Mouse (Mus musculus) liver, postnatal 0 days (tissue): ENCODE measurements at regions not wholly inside any gene's neighbourhood (a gene's known extent, or its start where the extent isn't known, plus 50 kb on each side); places are given as distances from the start of the nearest gene placed in this dataset.

Source experiments
- ATAC-seq: fragments of 200-750 bp; cut with Nextera tagmentation; 2 replicates; pipeline ENCODE4 v1.8.0; 2017; ENCODE audit warnings: mild to moderate bottlenecking, moderate library complexity
- DNase-seq: peaks from one replicate; pipeline ENCODE4 v3.0.0-alpha.2; 2016
- H3K27ac ChIP-seq: fragments of 300-500 bp; sonication (generic); 2 replicates; pipeline ENCODE4 v1.5.1; 2014; ENCODE audit warnings: antibody characterized with exemption, moderate library complexity, mild to moderate bottlenecking, low read depth
- H3K27me3 ChIP-seq: fragments of 300-500 bp; sonication (generic); 2 replicates; pipeline ENCODE4 v1.6.1; 2014; ENCODE audit warnings: low read length, control low read depth, mixed read lengths; ENCODE audit not compliant: insufficient read depth
- H3K36me3 ChIP-seq: fragments of 300-500 bp; sonication (generic); replicated peaks from 2 replicates; pipeline ENCODE4 v1.6.1; 2014; ENCODE audit warnings: mild to moderate bottlenecking, control low read depth, low read length, moderate library complexity, mixed read lengths; ENCODE audit not compliant: insufficient read depth
- H3K4me1 ChIP-seq: fragments of 300-500 bp; sonication (generic); 2 replicates; pipeline ENCODE4 v1.6.1; 2014; ENCODE audit warnings: antibody characterized with exemption, mild to moderate bottlenecking, control low read depth; ENCODE audit not compliant: insufficient read depth
- H3K4me2 ChIP-seq: fragments of 300-500 bp; sonication (generic); 2 replicates; pipeline ENCODE4 v1.6.1; 2014; ENCODE audit warnings: low read depth, mild to moderate bottlenecking, low read length, moderate library complexity, mixed read lengths
- H3K4me3 ChIP-seq: fragments of 300-500 bp; sonication (generic); 2 replicates; pipeline ENCODE4 v1.5.1; 2014; ENCODE audit warnings: low read depth, low read length
- H3K9ac ChIP-seq: fragments of 300-500 bp; sonication (generic); replicated peaks from 2 replicates; pipeline ENCODE4 v1.6.1; 2014; ENCODE audit warnings: mild to moderate bottlenecking, moderate library complexity
- H3K9me3 ChIP-seq: fragments of 300-500 bp; sonication (generic); 2 replicates; pipeline ENCODE4 v1.6.1; 2016; ENCODE audit warnings: mild to moderate bottlenecking, control low read depth, low read length, mixed read lengths
- CTCF ChIP-seq: sonication (generic); IDR thresholded peaks from 2 replicates; pipeline ENCODE4 v1.5.1; 2016; ENCODE audit warnings: antibody characterized with exemption, low read depth
- EP300 ChIP-seq: IDR thresholded peaks from 2 replicates; pipeline ENCODE4 v1.6.1; 2016; ENCODE audit warnings: antibody characterized with exemption, low read depth, mild to moderate bottlenecking
- WGBS: fragments of 180-500 bp; shearing (Covaris S2); extraction: QIAGEN DNeasy Blood & Tissue Kit; methylation state at CpG from one replicate; pipeline ENCODE4 v1.1.7; 2014; ENCODE audit not compliant: insufficient replicate concordance; 5-methylcytosine and 5-hydroxymethylcytosine counted together

DNA sequence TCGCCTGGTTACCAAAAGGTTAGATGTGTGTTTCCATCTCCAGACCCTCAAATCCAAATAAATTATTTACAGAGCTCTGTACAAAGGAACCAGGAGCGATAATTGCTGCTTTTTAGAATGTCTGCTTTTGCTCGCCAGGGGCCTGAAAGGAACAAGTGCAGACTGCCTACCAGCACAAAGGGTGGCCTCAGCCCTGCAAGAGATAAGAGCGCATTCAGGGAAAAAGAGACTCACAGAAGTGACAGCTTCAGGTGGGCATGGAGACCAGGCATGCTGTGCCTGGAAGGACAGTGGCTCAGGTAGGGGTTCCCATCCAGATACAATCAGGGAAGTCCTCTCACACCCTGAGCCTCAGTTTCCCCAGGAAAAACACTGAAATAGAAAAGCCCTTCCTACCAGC, 114.0 kb upstream of the D7Ertd443e start:
- Histone ChIP-seq H3K36me3 (no peaks in the 10 kb centered on the region), H3K4me3 (no peak overlapping the region), H3K4me1 (no peaks in the 10 kb centered on the region; the same call in 1 of the 2 replicates), H3K9me3 (no peaks in the 10 kb centered on the region), H3K27ac (no peak overlapping the region), H3K27me3 (no peaks in the 10 kb centered on the region), H3K4me2 (no peak overlapping the region), H3K9ac (no peak overlapping the region)
- 56% methylated on average over 4 of the region's 4 CpGs for WGBS
- ATAC-seq (no peak), DNase-seq (no peak)
- TF ChIP-seq CTCF = no peak
- TF ChIP-seq EP300 = no peak

DNA sequence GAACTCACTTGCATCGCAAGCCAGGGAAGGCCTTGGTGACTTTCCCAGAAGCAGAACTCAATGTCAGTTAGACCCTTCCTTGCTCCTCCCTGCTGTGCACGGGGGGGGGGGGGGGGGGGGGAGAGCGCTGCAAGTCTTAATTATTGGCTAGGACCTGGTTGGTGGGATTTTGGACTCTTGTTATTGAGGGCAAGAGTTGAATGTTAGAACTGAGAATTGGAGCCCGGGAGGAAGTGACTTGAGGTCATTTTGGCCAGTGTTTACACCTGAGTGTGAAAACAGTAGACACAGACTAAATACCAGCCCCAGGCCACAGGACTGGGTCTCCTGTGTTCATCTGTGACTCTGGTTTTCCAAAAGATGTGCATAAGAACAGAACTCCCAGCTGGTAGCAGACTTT, 114.7 kb upstream of the D7Ertd443e start:
- 49% methylated on average over 4 of the region's 4 CpGs for WGBS
- H3K9me3 ChIP-seq = no peaks in the 10 kb centered on the region
- ATAC-seq = no peak
- H3K27ac ChIP-seq = no peak overlapping the region
- no peaks in the 10 kb centered on the region for H3K27me3 ChIP-seq
- H3K36me3 ChIP-seq = no peaks in the 10 kb centered on the region
- no peaks in the 10 kb centered on the region; the same call in 1 of the 2 replicates for H3K4me1 ChIP-seq
- DNase-seq = no peak
- no peak overlapping the region for H3K4me3 ChIP-seq
- TF ChIP-seq CTCF (no peak), EP300 (no peak)
- H3K9ac ChIP-seq = no peak overlapping the region
- no peak overlapping the region for H3K4me2 ChIP-seq

DNA sequence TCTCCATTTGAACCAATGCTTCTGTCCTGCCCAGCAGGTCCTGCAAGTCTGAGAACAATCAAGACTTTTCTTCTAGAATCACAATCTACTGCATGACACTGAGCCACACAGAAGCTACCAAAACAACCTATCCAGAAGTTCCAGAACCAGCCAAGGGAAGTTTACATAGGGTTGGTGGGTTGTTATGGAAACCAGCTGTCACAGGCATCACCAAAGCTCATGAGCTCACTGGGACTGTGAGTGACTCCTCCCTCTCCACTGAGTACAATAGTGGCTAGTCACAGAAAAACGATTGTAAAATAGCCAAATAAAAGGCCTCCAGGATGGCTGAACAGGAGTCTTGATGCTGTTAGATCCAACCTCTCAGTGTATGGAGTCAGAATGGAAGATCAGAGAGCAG, 115.6 kb upstream of the D7Ertd443e start:
- H3K9me3 ChIP-seq = no peaks in the 10 kb centered on the region
- ATAC-seq = no peak
- no peak overlapping the region for H3K4me2 ChIP-seq
- H3K4me3 ChIP-seq = no peak overlapping the region
- H3K27ac ChIP-seq = no peak overlapping the region
- no peak overlapping the region for H3K9ac ChIP-seq
- no peak for DNase-seq
- no peaks in the 10 kb centered on the region for H3K27me3 ChIP-seq
- H3K36me3 ChIP-seq = no peaks in the 10 kb centered on the region
- no peak for TF ChIP-seq EP300
- H3K4me1 ChIP-seq = no peaks in the 10 kb centered on the region; the same call in 1 of the 2 replicates
- WGBS = 23% methylated on average over 1 of the region's 1 CpGs

GRCm38 (mm10) chr7:134510333-134510928, 125.0 kb upstream of the D7Ertd443e start:
- WGBS = 56% methylated on average over 6 of the region's 6 CpGs

DNA sequence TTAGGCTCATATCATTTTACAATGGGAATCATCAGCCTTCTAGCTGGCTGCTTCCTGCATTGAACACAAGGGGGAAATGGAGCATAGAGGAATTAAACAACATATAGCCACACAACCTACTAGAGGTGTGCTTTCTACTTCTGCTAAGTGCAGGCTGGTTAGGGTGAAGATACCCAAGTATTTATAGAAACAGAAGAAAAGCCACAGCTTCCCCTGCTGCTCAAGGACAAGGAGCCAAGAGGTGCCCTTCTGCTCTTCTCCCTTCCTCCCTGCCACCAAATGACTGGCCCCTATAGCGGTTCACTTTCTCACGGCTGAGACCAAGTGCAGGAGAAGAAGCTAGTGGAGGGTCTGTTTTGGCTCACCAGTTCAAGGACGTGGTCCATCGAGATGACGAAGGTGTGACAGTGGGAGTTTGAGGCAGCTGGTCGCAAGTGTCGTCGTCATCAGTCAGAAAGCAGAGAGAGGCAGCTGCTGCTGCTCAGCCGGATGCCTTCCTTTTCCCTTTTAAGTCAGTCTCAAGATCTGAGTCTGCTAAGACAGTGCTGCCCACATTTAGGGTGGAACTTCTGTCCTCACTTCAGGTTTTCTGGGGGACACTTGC, 134.0 kb upstream of the D7Ertd443e start:
- no peak overlapping the region for H3K4me2 ChIP-seq
- WGBS = 36% methylated on average over 9 of the region's 9 CpGs
- H3K9me3 ChIP-seq = no peaks in the 10 kb centered on the region
- DNase-seq (no peak), ATAC-seq (no peak)
- H3K9ac ChIP-seq = no peak overlapping the region
- H3K4me3 ChIP-seq = no peak overlapping the region
- H3K36me3 ChIP-seq = no peaks in the 10 kb centered on the region
- TF ChIP-seq EP300 (no peak), CTCF (0 out of 2 replicates have a peak, but pooled peaks have one; percentile 3)
- no peaks in the 10 kb centered on the region for H3K27me3 ChIP-seq
- no peak overlapping the region for H3K27ac ChIP-seq
- peaks cover 6% of the 10 kb centered on the region; the same call in 1 of the 2 replicates for H3K4me1 ChIP-seq

More at GRCm38 (mm10) chr7:134510333-134510928, 125.0 kb upstream of the D7Ertd443e start:
- DNase-seq (no peak), ATAC-seq (0 out of 2 replicates have a peak, but pooled peaks have one; percentile 15)
- Histone ChIP-seq H3K4me1 (no peaks in the 10 kb centered on the region), H3K27me3 (no peaks in the 10 kb centered on the region), H3K36me3 (no peaks in the 10 kb centered on the region), H3K9ac (no peak overlapping the region), H3K27ac (no peak overlapping the region), H3K4me2 (no peak overlapping the region), H3K9me3 (no peaks in the 10 kb centered on the region), H3K4me3 (no peak overlapping the region)
- TF ChIP-seq EP300 (no peak), CTCF (no peak)

- ATAC-seq (peak; percentile 67), DNase-seq (no peak)
- Histone ChIP-seq H3K36me3 (no peaks in the 10 kb centered on the region), H3K4me3 (no peak overlapping the region), H3K9ac (no peak overlapping the region), H3K27me3 (no peaks in the 10 kb centered on the region), H3K4me2 (no peak overlapping the region), H3K4me1 (peaks cover 6% of the 10 kb centered on the region; the same call in 1 of the 2 replicates), H3K9me3 (no peaks in the 10 kb centered on the region), H3K27ac (no peak overlapping the region)
- WGBS = 40% methylated on average over 8 of the region's 8 CpGs
- TF ChIP-seq EP300 (peak; percentile 83), CTCF (no peak)
Observed at GRCm38 (mm10) chr7:134523897-134524296, 138.4 kb upstream of the D7Ertd443e start.
